Mouse (Mus musculus): ENCODE measurements around the gene Tfcp2. TPM values are rescaled to one million over a fixed set of nuclear protein-coding genes. Genes with fewer than 3 reads are reported as not detected.
"Not testable (repeated sequence)": the region's sequence is repeated elsewhere in the genome, so short reads cannot be mapped to it uniquely, and the experiment has no call there.

The Tfcp2 gene
- total RNA-seq, 2 experiments from 2014 or later, result 33.0 to 36.5 TPM

- no peak for DNase-seq
- intact Hi-C loops (cut with DNase I), result no loop called here
Observed at GRCm38 (mm10) chr15:100489263-100489662, 62.5 kb downstream of the Tfcp2 start.

DNA sequence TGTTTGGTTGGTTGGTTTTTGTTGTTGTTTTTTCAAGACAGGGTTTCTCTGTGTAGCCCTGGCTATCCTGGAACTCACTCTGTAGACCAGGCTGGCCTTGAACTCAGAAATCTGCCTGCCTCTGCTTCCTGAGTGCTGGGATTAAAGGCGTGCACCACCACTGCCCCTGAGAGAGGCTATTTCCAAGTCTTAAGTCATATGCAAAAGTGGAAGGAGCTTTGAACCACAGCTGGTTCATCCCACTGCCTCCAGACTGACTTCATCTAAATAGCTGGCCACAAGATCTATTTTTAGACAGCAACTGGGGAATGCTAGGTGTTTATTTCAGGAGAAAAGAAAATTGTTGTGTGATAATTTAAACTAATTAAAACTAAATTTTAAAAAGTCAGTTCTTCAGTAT is 63.5 kb downstream of the Tfcp2 start:
- DNase-seq; intact Hi-C loops (cut with DNase I): not testable (repeated sequence)

GRCm38 (mm10) chr15:100487050-100487449 is 64.8 kb downstream of the Tfcp2 start:
- DNase-seq, result no peak
- intact Hi-C loops (cut with DNase I), result no loop called here

DNA sequence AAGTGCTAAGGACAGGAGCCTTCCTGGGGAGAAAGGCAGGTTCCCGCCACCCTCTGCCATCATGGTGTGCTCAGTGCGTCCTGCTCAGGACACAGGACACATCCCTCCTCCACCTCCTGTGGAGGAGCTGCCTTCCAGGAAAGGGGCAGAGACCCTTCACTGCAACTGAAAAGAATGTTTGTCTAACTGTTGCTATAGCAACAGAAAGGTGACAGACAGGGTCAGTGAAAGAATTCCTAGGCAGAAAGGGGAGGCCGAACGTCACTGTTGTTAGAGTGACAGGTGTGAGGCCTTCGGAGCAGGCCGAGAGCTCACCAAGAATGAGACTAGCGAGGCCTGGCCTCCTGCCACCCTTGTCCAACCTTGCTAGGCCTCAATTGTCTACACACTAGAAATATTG is 65.4 kb downstream of the Tfcp2 start:
- intact Hi-C loops (cut with DNase I), result no loop called here
- DNase-seq, result no peak

GRCm38 (mm10) chr15:100485576-100485975 is 66.2 kb downstream of the Tfcp2 start:
- DNase-seq, result no peak
- intact Hi-C loops (cut with DNase I), result no loop called here

GRCm38 (mm10) chr15:100478925-100479324 is 72.9 kb downstream of the Tfcp2 start:
- intact Hi-C loops (cut with DNase I), result no loop called here
- DNase-seq, result no peak

- intact Hi-C loops (cut with DNase I), result no loop called here
Observed at GRCm38 (mm10) chr15:100478351-100478750, 73.5 kb downstream of the Tfcp2 start.

DNA sequence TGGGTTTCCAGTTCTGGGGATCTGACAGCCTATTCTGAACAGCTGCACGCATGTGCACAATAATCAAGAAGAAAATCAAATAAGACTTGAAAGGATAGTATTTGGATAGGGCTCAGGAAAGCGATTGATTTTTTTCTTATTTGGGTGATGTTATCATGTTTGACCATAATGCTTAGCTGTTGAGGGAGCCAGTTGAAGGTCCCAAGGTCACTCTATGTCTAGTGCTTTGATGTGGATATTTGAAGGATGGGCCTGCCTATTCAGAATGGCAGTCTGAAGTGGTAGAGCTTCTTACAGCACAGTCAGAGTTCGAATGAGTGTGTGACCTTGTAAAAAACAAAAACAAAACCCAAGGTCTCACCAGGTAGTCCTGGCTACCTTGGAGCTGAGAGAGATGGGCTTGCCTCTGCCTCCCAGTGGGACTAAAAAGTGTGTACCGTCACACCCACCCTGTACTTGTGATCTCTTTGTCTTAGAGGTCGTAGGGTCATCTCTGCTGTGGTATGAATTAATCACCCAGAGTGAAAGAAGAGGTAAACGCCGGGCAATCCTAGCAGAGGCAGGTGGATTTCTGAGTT is 77.8 kb downstream of the Tfcp2 start:
- no peak for DNase-seq
- intact Hi-C loops (cut with DNase I), result no loop called here

More at GRCm38 (mm10) chr15:100478351-100478750, 73.5 kb downstream of the Tfcp2 start:
- no peak for DNase-seq

DNA sequence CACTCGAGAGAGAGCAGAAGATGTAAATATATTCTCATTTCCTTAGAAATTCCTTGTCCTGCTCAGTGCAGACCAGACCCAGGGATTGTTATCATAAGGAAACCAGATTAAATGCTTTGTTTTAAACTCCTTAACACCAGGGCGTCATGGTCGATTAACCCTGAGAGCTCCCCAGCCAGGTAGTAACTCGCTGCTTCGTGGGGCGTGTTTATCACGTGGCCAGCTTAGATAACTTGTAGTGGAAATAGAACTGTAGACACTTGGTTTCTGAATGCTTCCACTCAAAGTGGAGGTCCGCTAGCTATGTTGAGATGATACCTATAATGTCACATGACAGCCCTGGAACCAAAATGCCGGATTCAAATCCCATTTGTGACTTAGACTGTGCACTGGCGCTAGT is 81.8 kb downstream of the Tfcp2 start:
- no peak for DNase-seq
- intact Hi-C loops (cut with DNase I), result no loop called here

DNA sequence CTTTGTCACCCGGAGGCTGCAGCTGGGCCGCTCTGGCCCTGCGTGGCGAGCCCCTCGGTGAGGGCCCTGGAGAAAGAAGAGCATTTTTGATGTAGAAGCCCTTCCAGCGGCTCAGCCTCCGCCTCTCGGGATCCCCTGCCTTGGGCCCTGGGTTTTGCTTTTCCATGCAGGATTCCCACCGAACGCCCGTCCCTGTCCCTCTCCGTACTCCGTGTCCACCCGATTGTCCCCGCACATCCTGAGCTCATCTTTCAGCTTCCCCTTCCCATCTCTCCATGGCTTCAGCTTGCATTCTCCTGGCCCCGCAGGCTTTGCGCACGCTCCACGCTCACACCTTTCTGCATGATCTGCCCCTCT is 82.6 kb downstream of the Tfcp2 start:
- intact Hi-C loops (cut with DNase I), result loop anchor here (10.0 kb wide), 1 partner anchor 444 kb away; no protein-coding TSS in a partner anchor
- DNase-seq, result no peak

DNA sequence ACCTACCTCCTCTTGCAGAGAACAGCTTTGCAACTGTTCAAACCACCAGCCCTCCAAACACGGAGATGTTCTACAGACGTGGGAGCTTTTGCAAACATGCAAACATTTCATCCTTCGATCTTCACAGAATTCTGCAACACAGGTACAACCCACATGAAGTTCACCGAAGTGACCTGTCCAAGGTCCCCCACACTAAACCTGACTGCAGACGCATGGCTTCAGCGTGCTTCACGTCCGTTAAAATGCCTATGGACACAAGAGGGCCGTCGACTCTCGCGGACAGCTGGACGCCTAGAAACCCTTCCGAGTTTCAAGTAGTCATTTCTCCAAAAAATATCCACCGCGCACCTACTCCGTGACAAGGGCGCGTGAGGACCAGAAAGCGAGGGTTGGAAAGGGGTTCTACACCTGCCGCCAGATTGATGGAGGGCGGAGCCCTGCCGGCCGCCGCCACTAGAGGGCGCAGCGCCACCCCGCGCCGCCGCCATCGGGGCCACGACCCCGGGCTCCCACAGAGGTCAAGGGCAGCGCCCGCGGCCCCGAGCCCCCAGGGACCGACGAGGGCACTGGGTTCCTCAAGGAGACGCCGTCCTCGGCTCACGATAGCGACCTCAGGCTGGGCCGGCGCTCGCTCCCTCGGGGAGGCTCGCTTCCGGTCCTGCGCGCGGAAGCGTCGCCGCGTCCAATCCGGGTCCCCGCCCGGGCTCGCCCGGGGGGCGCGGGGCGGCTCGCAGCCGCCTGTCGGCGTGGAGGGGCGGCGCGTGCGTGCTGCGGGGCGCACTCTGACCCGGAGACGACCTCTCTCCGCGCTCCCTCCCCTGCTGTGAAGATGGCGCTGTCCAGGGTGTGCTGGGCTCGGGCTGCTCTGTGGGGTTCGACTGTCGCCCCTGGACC is 83.3 kb downstream of the Tfcp2 start, which contains the start of gene Letmd1:
Gene Letmd1, plus strand, starts transcription at position 729 of the 894 bp plus-strand sequence.
- peak; percentile 92 for DNase-seq
- intact Hi-C loops (cut with DNase I), result loop anchor here (10.0 kb wide), 1 partner anchor 444 kb away; no protein-coding TSS in a partner anchor

GRCm38 (mm10) chr15:100467738-100468137 is 84.1 kb downstream of the Tfcp2 start:
- intact Hi-C loops (cut with DNase I), result loop anchor here (10.0 kb wide), 1 partner anchor 443 kb away; no protein-coding TSS in a partner anchor
- no peak for DNase-seq

DNA sequence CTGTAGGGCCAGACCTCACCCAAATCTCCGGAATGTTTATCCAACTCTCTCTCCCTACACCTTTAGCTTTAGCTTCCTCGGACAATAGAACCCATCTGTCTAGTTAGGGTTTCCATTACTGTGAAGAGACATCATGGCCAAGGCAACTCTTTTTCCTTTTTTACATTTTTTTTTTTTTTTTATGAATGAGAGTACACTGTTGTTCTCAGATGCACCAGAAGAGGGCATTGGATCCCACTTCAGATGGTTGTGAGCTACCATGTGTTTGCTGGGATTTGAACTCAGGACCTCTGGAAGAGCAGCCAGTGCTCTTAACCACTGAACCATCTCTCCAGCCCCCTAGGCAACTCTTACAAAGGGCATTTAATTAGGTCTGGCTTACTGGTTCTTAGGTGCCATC is 86.4 kb downstream of the Tfcp2 start:
- DNase-seq, result no peak
- intact Hi-C loops (cut with DNase I), result loop anchor here (10.0 kb wide), 1 partner anchor 441 kb away; no protein-coding TSS in a partner anchor

- intact Hi-C loops (cut with DNase I), result loop anchor here (10.0 kb wide), 1 partner anchor 439 kb away; no protein-coding TSS in a partner anchor
- DNase-seq, result peak; percentile 78
Observed at GRCm38 (mm10) chr15:100463712-100464111, 88.1 kb downstream of the Tfcp2 start.

DNA sequence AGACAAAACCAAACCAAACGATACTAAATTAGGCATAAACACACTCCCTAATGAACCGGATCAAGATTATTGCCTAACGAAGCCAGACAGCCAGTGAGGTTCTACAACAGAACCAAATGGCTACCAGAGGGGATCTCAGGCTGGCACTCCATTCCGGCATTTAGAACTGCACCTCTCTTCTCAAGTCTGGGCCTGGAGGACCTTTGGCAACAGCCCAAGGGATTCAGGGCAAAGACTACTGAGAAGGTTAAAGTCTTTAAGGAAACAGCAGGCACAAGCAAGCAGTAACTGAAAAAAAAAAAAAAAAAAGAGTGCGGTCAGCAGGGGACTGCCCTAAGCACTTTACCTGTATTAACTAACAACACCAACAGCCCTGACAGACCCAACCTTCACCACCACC is 89.7 kb downstream of the Tfcp2 start:
- intact Hi-C loops (cut with DNase I), result loop anchor here (10.0 kb wide), 1 partner anchor 437 kb away; no protein-coding TSS in a partner anchor
- no peak for DNase-seq

GRCm38 (mm10) chr15:100461646-100462045 is 90.2 kb downstream of the Tfcp2 start:
- DNase-seq, result no peak
- intact Hi-C loops (cut with DNase I), result loop anchor here (10.0 kb wide), 1 partner anchor 437 kb away; no protein-coding TSS in a partner anchor

DNA sequence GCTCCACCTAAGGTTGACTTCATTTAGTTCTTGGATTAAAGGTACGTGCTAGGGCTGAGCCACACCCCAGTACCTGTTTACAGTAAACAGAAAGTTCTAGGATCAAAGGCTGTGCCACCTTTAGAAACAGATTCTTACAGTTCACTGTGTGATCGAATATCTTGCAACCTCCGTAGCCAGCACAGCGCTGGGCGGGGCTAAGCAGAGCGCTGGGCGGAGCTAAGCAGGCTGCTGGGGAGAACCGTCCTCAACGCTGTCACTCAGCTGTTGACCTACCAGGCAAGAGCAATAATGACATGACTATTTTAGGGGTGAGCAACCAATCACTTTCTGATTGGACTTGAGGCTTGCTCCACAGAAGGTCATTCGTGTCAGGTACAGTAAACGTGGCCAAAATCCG is 90.9 kb downstream of the Tfcp2 start:
- no peak for DNase-seq
- intact Hi-C loops (cut with DNase I), result loop anchor here (10.0 kb wide), 1 partner anchor 436 kb away; no protein-coding TSS in a partner anchor

GRCm38 (mm10) chr15:100458055-100458454 is 93.8 kb downstream of the Tfcp2 start:
- DNase-seq, result peak; percentile 69
- intact Hi-C loops (cut with DNase I), result loop anchor here (5.0 kb wide), 1 partner anchor 196 kb away; no protein-coding TSS in a partner anchor

DNA sequence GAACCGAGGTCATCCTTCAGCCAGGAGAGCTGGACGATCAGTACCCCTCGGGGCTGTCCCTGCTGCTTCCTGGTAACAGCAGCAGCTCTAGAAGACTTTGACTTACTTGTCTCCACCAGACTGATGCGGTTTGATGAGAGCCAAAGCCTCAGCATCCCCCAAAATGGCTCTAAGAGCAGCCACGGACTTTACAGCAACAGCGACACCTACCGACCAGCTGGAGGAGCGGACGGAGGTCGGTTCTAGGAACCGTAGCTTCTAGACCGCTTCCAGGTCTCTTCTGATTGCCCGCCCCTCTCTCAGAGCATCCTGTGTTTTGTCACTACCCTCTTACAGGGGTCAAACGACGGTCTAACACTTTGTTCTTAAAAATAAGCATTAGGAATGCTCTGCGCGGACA is 94.5 kb downstream of the Tfcp2 start:
- intact Hi-C loops (cut with DNase I), result loop anchor here (5.0 kb wide), 1 partner anchor 195 kb away; no protein-coding TSS in a partner anchor
- DNase-seq, result peak; percentile 79

GRCm38 (mm10) chr15:100456356-100456991 is 95.3 kb downstream of the Tfcp2 start:
- no peak for DNase-seq
- intact Hi-C loops (cut with DNase I), result loop anchor here (5.0 kb wide), 1 partner anchor 194 kb away; no protein-coding TSS in a partner anchor

- no peak for DNase-seq
- intact Hi-C loops (cut with DNase I), result no loop called here
Observed at GRCm38 (mm10) chr15:100452486-100452885, 99.3 kb downstream of the Tfcp2 start.
